Mouse (Mus musculus) heart, embryonic 14.5 days (tissue): ENCODE measurements around the gene Agbl5. TPM values are rescaled to one million over a fixed set of nuclear protein-coding genes. Genes with fewer than 3 reads are reported as not detected.
A peak's percentile ranks its signal among the peaks of the same experiment; 100 is the strongest.

ENCODE experiments used
- ATAC-seq: fragments of 200-750 bp; cut with Nextera tagmentation; 2 replicates; pipeline ENCODE4 v1.8.0; 2017; ENCODE audit warnings: low read depth, moderate TSS enrichment; ENCODE audit not compliant: insufficient number of reproducible peaks, insufficient read depth, low FRiP score
- H3K27ac ChIP-seq, 2 experiments: fragments of 200-500 bp in 1 of 2; fragments of 300-500 bp in 1 of 2; sonication (generic) in 1 of 2; replicated peaks in 1 of 2; 2 replicates each; pipeline ENCODE4 v1.5.1; 2012 to 2014; ENCODE audit warnings: low read depth in 2 of 2, low read length in 2 of 2, control low read depth in 1 of 2, mild to moderate bottlenecking in 1 of 2, mixed read lengths in 1 of 2; ENCODE audit not compliant: control insufficient read depth in 1 of 2, insufficient read depth in 1 of 2
- H3K27me3 ChIP-seq: fragments of 300-500 bp; sonication (generic); 2 replicates; pipeline ENCODE4 v1.6.1; 2014; ENCODE audit warnings: mild to moderate bottlenecking, low read length, control low read depth; ENCODE audit not compliant: control insufficient read depth, insufficient read depth
- H3K36me3 ChIP-seq: fragments of 300-500 bp; sonication (generic); 2 replicates; pipeline ENCODE4 v1.6.1; 2014; ENCODE audit warnings: mild to moderate bottlenecking, control low read depth, low read length, mixed read lengths; ENCODE audit not compliant: control insufficient read depth, insufficient read depth
- H3K4me1 ChIP-seq, 2 experiments: fragments of 200-500 bp in 1 of 2; fragments of 300-500 bp in 1 of 2; sonication (generic) in 1 of 2; 2 replicates each; pipeline ENCODE4 v1.6.1; 2012 to 2014; ENCODE audit warnings: low read length in 2 of 2, control low read depth in 1 of 2, mixed read lengths in 1 of 2; ENCODE audit not compliant: control insufficient read depth in 2 of 2, insufficient read depth in 2 of 2
- H3K4me2 ChIP-seq: fragments of 300-500 bp; sonication (generic); 2 replicates; pipeline ENCODE4 v1.6.1; 2014; ENCODE audit warnings: mild to moderate bottlenecking, low read length
- H3K4me3 ChIP-seq, 2 experiments: fragments of 200-500 bp in 1 of 2; fragments of 300-500 bp in 1 of 2; sonication (generic) in 1 of 2; 2 replicates each; pipeline ENCODE4 v1.5.1; 2012 to 2014; ENCODE audit warnings: low read length in 2 of 2, mild to moderate bottlenecking in 2 of 2, control low read depth in 1 of 2, low read depth in 1 of 2, moderate library complexity in 1 of 2; ENCODE audit not compliant: control insufficient read depth in 1 of 2, insufficient read depth in 1 of 2
- H3K9ac ChIP-seq: fragments of 300-500 bp; sonication (generic); 2 replicates; pipeline ENCODE4 v1.6.1; 2014; ENCODE audit warnings: mild to moderate bottlenecking, low read length
- H3K9me3 ChIP-seq: fragments of 300-500 bp; sonication (generic); 2 replicates; pipeline ENCODE4 v1.6.1; 2016; ENCODE audit warnings: low read length, control low read depth; ENCODE audit not compliant: control insufficient read depth
- WGBS: fragments of 180-500 bp; shearing (Covaris S2); extraction: QIAGEN DNeasy Blood & Tissue Kit; methylation state at CpG from one replicate; pipeline ENCODE4 v1.1.7; 2014; 5-methylcytosine and 5-hydroxymethylcytosine counted together
- polyA plus RNA-seq: library from polyadenylated mRNA; unstranded; fragments of >200 nt; fragmentation: Nextera tagmentation; extraction: Ambion mirVana; gene quantifications from 2 replicates; pipeline ENCODE4 v1.2.1, GENCODE M21; 2014

The Agbl5 gene
- polyA plus RNA-seq, 1 experiment from 2014 or later, result 10.8 TPM

- Histone ChIP-seq H3K9me3 (no peaks in the 10 kb centered on the region), H3K27ac (no peak overlapping the region), H3K9ac (no peak overlapping the region), H3K36me3 (no peaks in the 10 kb centered on the region), H3K4me1 (peaks cover under 1 to 3% of the 10 kb centered on the region in 2 experiments; a peak in 2 of 4 replicates), H3K4me3 (no peak overlapping the region), H3K4me2 (no peak overlapping the region), H3K27me3 (no peaks in the 10 kb centered on the region)
- ATAC-seq, result no peak
- 77% methylated on average over 2 of the region's 2 CpGs for WGBS
These were observed 32.4 kb upstream of the Agbl5 start for GRCm38 (mm10) chr5:30856124-30856523.

DNA sequence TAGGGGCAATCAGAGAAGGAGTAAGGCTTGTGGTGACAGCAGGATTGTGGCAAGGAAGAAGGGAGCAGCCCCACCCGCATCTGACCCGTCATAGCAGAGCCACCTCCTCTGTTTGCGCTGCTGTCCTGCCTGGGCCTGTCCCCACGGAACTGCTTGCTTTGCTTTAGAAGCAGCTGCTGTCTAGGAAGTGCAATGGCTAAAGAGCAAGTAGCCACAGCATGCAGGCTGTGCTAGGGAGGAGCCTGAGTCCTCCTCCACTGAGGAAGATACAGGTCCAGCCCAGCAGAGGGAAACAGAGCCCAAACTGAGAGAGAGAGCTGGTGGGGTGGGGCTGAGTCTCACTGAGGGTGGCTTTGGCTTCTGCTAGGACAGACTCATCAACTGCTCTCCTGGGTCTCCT lies 24.6 kb upstream of the Agbl5 start:
- no peak overlapping the region for H3K4me3 ChIP-seq
- ATAC-seq, result no peak
- H3K4me1 ChIP-seq, result peaks cover 0 to 8% of the 10 kb centered on the region in 2 experiments; a peak in 2 of 4 replicates
- no peaks in the 10 kb centered on the region for H3K9me3 ChIP-seq
- 41% methylated on average over 4 of the region's 4 CpGs for WGBS
- no peak overlapping the region for H3K9ac ChIP-seq
- no peak overlapping the region for H3K4me2 ChIP-seq
- H3K27me3 ChIP-seq, result no peaks in the 10 kb centered on the region
- H3K27ac ChIP-seq, result no peak overlapping the region
- no peaks in the 10 kb centered on the region for H3K36me3 ChIP-seq

DNA sequence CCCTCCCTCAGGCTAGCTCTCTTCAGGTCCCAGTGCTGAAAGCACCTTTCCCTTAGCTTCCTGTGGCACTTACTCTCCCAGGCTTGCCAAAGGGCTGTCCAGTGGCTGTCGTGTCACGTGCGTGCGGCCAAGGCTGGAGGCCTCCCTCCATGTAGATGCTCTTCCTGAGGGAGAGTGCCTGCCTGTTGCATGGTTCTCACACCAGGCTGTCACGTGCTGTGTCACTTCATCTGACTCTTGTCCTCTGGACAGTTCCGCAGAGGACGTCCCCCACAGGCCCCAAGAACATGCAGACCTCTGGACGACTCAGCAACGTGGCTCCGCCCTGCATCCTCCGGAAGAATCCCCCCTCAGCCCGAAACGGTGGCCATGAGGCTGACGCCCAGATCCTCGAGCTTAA lies 24.2 kb upstream of the Agbl5 start:
- ATAC-seq, result no peak
- H3K4me1 ChIP-seq, result peaks cover 0 to 11% of the 10 kb centered on the region in 2 experiments; a peak in 2 of 4 replicates
- no peak overlapping the region for H3K27ac ChIP-seq
- H3K27me3 ChIP-seq, result no peaks in the 10 kb centered on the region
- H3K36me3 ChIP-seq, result no peaks in the 10 kb centered on the region
- WGBS, result 28% methylated on average over 15 of the region's 15 CpGs
- no peak overlapping the region for H3K4me2 ChIP-seq
- no peak overlapping the region for H3K4me3 ChIP-seq
- H3K9ac ChIP-seq, result no peak overlapping the region
- H3K9me3 ChIP-seq, result no peaks in the 10 kb centered on the region

- WGBS, result 81% methylated on average over 3 of the region's 3 CpGs
- H3K27ac ChIP-seq, result no peak overlapping the region
- peaks cover 11% of the 10 kb centered on the region for H3K36me3 ChIP-seq
These were observed 21.6 kb upstream of the Agbl5 start for GRCm38 (mm10) chr5:30866871-30867270.

DNA sequence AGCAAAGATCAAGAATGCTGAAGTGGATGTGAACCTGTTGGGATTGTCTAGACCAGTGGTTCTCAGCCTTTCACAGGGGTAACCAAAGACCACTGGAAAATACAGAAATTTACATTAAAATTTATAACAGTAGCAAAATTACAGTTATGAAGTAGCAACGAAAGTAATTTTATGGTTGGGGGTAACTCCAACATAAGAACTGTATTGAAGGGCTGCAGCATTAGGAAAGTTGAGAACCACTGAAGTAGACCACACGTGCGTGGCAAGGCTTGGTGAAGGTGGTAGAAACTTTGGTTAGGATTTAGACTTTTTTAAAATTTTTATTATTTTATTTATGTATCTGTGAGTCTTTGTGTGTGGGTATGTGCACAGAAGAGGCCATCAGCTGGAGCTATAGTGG lies 20.8 kb upstream of the Agbl5 start, which contains the start of gene Tmem214:
TSS of gene Tmem214 (plus strand) at position 301 of the 400 bp plus-strand sequence.
- Histone ChIP-seq H3K27me3 (no peaks in the 10 kb centered on the region), H3K4me3 (no peak within 1 kb of the TSS), H3K9ac (no peak within 1 kb of the TSS), H3K9me3 (no peaks in the 10 kb centered on the region), H3K4me2 (no peak within 1 kb of the TSS), H3K4me1 (peaks cover 15 to 16% of the 10 kb centered on the region in 2 experiments), H3K27ac (no peak within 1 kb of the TSS), H3K36me3 (peaks cover 20% of the 10 kb centered on the region)
- 94% methylated on average over 3 of the region's 3 CpGs for WGBS
- no peak for ATAC-seq

More at GRCm38 (mm10) chr5:30866871-30867270, 21.6 kb upstream of the Agbl5 start:
- H3K4me2 ChIP-seq, result no peak overlapping the region
- H3K27me3 ChIP-seq, result no peaks in the 10 kb centered on the region
- H3K4me3 ChIP-seq, result no peak overlapping the region
- H3K9ac ChIP-seq, result no peak overlapping the region
- peaks cover 15 to 16% of the 10 kb centered on the region in 2 experiments for H3K4me1 ChIP-seq
- no peak for ATAC-seq
- H3K9me3 ChIP-seq, result no peaks in the 10 kb centered on the region

- ATAC-seq, result no peak
These were observed 19.5 kb upstream of the Agbl5 start for GRCm38 (mm10) chr5:30868981-30869380.

GRCm38 (mm10) chr5:30869405-30870130 lies 18.9 kb upstream of the Agbl5 start:
- Histone ChIP-seq H3K27ac (peak overlapping the region; percentile 46 to 65; a peak in 3 of 4 replicates), H3K4me1 (peaks cover 7 to 16% of the 10 kb centered on the region in 2 experiments), H3K9ac (peak overlapping the region; percentile 94), H3K4me2 (peak overlapping the region; percentile 82), H3K36me3 (peaks cover 38% of the 10 kb centered on the region), H3K4me3 (peak overlapping the region; percentile 82 to 90), H3K9me3 (no peaks in the 10 kb centered on the region), H3K27me3 (no peaks in the 10 kb centered on the region)
- under 1% methylated on average over 62 of the region's 63 CpGs for WGBS
- ATAC-seq, result peak; percentile 77

More at GRCm38 (mm10) chr5:30868981-30869380, 19.5 kb upstream of the Agbl5 start:
- Histone ChIP-seq H3K9ac (peak overlapping the region; percentile 94), H3K4me3 (peak overlapping the region; percentile 82 to 90), H3K27ac (peak overlapping the region in 1 of 2 experiments; percentile 26; a peak in 1 of 4 replicates), H3K9me3 (no peaks in the 10 kb centered on the region), H3K36me3 (peaks cover 32% of the 10 kb centered on the region), H3K27me3 (no peaks in the 10 kb centered on the region), H3K4me1 (peaks cover 13 to 16% of the 10 kb centered on the region in 2 experiments), H3K4me2 (peak overlapping the region; percentile 82)
- WGBS, result 22% methylated on average over 9 of the region's 9 CpGs
